Mouse (Mus musculus): Measurements from ENCODE around the gene Ddit4.

GRCm38 (mm10) chr10:59965362-59965695 lies 13.7 kb upstream of the Ddit4 start:
- TF ChIP-seq POLR2A (IDR thresholded peaks at IDR 0.05; ENCODE audit: extremely low read depth, insufficient read depth, low read length) (no peak), CTCF (IDR thresholded peaks at IDR 0.05; ENCODE audit: extremely low read depth, insufficient read depth, low read length) (no peak)
